Mouse (Mus musculus): ENCODE data around the gene Slc22a23.

Slc22a23 gene

GRCm38 (mm10) chr13:34343719-34344375 is 1.1 kb downstream of the Slc22a23 start:
- no peak for DNase-seq (ENCODE audit: low spot score)

- DNase-seq (ENCODE audit: low spot score) = no peak
Measured at GRCm38 (mm10) chr13:34342286-34342890, 2.6 kb downstream of the Slc22a23 start.

GRCm38 (mm10) chr13:34336895-34337294 is 8.1 kb downstream of the Slc22a23 start:
- no peak for DNase-seq (ENCODE audit: low spot score)

- DNase-seq (ENCODE audit: low spot score) = no peak
Measured at GRCm38 (mm10) chr13:34334847-34335246, 10.1 kb downstream of the Slc22a23 start.

DNA sequence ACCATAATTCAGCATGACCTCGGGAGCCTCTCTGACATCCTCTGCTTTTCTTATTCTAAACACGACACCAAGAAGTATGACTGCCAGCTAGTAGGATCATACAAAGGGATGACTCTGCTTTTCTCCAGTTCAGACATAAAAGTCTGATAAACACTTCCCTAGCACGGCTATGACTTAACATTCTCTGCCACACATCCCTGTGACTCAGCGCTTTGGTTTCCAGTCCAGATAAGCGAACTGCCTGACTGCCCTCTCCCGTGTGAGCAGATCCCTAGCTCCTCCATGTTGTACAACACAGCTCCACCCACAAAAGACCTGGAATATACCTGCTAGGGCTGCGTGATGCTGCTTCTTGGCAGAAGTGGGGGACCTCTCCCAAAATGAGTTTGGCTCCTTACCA is 12.2 kb downstream of the Slc22a23 start:
- no peak for DNase-seq (ENCODE audit: low spot score)

DNA sequence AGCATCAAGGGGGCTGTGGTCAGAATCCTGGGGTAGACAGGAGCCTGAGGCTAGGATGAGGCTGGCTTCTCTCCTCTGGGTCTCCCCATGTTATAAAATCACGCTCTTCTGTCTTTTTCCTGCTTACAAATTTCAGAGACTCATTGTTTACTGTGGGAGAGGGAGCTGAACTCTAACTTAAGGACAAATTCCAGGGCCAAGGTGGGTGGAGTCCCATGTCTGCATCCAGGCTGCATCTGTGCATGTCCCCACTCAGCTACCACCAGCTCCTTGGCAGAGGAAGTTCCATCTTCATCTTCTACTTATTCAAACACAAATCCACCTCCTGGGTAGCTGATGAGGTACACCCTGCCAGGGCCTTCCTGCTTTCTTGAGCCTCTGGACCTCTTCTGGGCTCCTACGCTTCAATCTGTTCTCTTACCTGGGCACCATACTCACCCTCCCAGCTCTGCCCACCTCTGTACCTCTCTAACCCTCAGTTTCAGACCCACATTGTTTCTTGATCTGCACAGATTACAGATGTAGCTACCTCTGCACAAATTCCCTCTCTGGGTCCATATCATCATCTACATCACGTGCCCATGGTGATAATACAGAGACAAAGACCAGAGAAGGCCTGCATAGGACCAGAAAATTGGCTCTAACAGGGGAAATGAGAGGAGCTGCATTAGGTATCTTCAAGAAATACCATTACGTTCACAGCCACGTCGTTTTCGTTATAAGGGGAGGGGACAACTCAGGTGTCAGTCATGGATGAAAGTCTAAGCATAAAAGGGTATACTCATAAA is 13.4 kb downstream of the Slc22a23 start:
- no peak for DNase-seq (ENCODE audit: low spot score)

DNA sequence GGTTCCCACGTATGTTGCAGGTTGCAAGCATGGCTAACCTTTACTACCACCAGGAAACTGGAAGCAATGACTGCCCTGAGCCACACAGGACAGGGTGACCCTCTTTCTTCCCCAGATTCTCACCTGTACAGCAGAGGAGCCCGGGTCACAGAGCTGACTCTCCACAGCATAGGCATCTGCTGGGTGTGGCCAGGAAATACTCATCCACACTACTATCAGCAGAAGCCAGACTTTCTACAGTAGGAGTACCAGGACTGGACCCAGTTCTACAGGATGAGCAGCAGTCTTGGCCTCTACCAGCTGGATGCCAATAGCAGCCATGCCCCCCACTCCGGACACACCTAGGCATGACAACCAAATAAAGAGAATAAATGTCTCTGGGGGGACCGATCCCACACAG is 15.4 kb downstream of the Slc22a23 start:
- no peak for DNase-seq (ENCODE audit: low spot score)

GRCm38 (mm10) chr13:34326992-34327391 is 18.0 kb downstream of the Slc22a23 start:
- DNase-seq (ENCODE audit: low spot score) = no peak

GRCm38 (mm10) chr13:34323361-34323760 is 21.6 kb downstream of the Slc22a23 start:
- DNase-seq (ENCODE audit: low spot score) = no peak

DNA sequence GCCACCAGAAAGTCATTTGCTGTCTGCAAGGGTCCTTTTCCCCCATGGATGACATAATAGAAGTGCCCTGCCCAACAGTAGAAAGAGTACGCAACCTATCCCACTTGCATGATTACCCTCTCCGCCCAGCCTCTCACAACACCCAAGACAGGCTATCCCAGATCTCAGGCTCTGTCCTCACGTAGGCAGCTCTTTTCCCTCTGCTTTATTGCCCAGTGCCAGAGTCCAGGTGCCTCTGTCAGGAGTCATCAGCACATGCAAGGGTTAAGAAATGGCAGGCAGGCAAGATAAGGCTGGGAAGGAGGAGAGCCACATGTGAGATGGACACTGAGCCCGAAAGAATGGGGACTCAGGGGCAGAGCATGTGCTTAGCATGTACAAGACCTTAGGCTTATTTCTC is 24.5 kb downstream of the Slc22a23 start:
- no peak for DNase-seq (ENCODE audit: low spot score)

DNA sequence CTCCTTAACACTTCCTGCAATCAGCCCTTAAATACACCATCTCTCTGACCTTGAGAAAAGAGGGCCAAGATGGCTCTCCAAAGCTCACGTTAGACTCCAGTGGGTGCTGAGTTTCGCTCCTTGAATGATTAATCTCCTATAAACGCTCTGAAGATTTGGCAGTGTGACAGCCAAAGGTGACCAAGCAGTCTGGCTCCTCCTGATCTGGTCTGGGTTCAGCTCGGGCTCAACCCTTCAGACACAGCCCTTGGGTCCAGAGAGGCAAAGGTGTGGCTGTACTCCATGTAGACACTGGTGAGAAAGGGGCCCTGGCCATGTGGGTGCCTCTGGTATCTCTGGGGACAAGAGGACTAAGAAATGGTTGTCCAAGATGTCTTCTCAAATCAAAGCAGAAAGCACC is 27.9 kb downstream of the Slc22a23 start:
- no peak for DNase-seq (ENCODE audit: low spot score)

DNA sequence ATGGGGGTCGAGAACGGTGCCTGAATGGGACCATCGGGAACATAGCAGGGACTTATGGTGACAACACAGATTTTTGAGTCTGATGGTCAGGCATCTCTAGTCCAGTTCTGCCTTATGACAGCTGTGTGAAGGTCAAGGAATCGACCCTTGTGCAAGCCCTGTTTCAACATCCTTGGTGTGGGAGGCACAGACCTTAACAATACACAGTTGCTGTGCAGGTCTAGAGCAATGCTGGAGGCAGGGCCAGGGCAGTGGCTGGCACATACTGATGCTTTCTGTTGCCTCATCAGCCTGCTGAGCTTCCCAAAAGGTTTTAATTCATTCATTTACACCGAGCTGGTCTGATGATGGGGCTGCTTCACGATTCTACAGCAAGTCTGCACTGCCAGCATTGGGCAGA is 28.5 kb downstream of the Slc22a23 start:
- DNase-seq (ENCODE audit: low spot score) = no peak

DNA sequence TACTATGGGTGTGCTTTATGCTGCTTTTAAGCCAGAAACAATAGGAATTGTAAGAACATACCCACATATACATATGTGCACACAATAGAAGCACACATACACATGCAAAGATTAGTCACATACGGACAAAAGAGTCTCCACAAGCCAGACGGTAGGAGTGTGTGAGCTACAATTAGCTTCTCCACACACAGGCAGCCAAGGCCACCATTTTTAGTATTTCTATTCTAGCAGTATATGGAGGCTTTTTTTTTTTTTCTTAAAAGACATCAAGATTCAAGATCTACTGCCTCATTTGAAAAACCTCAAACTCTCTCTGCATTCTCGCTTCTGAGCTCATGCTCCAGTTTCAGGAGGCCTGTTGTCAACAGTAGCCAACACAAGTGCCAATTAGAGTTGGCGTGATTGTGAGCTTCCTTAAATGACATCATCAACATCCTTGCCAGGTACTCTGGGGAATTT is 31.9 kb downstream of the Slc22a23 start:
- no peak for DNase-seq (ENCODE audit: low spot score)

DNA sequence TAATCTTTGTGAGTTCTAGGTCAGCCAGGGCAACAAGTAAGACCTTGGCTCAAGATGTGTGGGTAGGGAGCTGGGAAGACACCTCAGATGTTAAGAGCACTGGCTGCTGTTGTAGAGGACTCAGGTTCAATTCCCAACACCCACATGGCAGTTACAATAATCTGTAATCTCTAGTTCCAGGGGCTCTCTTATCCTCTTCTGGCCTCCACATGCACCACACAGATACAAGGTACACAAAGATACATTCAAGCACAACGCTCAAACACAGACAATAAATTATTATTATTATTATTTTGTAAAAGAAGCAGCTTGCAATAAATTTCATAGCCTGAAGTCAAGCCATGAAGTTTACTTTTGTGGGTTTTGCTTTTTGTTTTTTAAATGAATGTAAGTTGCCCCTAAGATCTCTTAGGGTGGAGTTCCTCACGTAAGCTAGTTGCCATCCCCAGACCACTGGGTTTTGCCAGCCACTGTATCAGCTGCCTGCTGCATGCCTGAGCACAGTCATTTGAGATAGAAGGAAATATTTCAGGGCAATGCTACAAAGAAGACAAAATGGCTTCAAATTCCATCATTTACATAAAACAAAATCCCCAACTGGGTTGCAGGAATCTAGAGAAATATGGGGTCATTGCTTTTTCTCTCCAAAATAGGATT is 32.5 kb downstream of the Slc22a23 start:
- no peak for DNase-seq (ENCODE audit: low spot score)

GRCm38 (mm10) chr13:34311593-34311992 is 33.4 kb downstream of the Slc22a23 start:
- no peak for DNase-seq (ENCODE audit: low spot score)

DNA sequence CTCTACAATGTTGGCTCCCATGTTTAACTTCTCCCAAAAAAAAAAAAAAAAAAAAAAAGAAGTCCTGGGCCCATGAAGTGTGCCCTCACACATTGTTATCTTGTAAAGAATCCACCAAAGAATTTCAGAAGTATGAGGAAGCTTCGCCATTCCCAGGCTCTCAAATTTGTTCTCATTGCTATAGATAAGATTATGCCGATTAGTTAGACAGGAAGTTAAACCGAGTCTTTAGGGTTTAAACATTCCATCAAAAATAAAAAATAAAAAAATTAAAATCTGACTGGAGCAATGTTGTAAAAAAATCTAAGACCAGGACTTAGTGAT is 36.4 kb downstream of the Slc22a23 start:
- no peak for DNase-seq (ENCODE audit: low spot score)

GRCm38 (mm10) chr13:34307696-34308603 is 37.0 kb downstream of the Slc22a23 start:
- DNase-seq (ENCODE audit: low spot score) = no peak

DNA sequence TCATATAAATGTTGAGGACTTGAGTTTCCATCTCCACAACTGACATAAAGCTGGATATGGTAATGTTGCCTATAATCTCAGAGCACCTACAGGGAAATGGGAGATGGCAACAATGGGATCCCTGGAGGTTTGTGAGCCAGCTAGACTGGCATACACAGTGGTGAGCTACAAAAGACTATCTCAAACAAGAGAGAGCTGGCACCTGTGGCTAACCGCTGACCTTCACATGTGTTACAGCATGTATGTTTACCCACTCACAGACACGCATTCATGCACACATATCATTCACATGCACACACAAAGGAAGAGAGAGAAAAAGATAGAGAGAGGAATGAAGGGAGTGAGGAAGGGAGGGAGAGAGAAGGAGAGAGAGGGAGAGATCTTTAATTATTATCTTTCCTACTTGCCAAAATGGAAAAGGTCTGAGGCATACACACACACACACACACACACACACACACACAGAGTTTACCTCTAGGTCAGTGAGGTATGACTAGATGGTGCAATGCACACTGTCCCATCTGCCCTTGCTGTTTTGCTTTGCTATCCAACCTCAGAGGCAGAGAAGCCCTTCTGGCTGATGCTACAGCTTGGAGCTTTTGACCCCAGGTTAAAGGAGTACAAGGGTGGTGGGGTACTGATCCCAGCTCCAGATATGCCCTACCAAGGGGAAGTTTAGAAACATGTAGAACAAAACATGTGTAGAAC is 38.9 kb downstream of the Slc22a23 start:
- DNase-seq (ENCODE audit: low spot score) = no peak

- no peak for DNase-seq (ENCODE audit: low spot score)
Measured at GRCm38 (mm10) chr13:34304896-34305295, 40.1 kb downstream of the Slc22a23 start.

DNA sequence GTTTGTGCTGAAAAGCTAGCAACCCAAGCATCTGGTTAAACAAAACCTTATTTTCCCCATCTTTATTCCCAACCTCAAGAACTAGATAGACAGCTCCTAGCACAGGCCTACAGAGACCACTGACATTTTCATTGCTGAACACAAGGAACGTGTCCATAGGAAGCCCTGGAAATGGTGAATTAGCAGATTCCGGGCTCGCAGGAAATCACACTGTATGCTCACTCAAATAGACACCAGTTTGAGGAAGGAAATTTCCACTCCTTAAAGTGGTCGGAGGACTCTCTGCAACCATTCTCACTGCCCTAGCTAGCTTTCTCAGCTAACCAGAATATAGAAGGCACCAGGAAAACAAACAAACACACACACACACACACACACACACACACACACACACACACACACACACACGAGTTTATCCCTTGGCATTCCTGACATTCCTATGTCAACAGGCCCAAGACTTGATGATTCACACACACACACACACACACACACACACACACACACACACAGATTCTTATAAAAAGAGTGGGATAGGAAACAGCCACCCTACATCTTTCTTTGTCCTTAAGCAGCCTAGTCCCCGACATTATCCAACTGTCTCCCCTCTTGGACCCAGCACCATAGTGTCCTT is 41.5 kb downstream of the Slc22a23 start:
- no peak for DNase-seq (ENCODE audit: low spot score)

DNA sequence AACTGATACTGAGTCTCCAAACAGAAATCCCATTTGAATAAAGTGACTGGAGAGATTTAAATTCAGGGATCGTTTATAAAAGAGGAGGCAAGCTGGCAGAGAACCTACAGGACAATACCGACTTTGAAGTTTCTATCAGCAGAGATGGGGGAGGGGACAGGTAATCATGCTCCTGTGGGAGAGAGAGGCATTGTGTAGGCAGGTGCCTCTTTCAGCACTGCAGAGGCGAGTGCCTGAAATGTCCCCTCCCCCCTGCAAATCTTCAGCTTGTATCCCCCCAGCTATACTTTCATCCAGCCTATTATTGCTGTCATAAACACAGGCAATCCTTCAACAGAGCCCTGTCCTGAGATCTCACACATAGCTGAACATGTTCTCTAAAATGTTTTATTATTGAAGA is 43.4 kb downstream of the Slc22a23 start:
- DNase-seq (ENCODE audit: low spot score) = no peak
